Mouse (Mus musculus) adrenal gland, postnatal 0 days (tissue): ENCODE data around the gene Ptger4. TPM values are rescaled to one million over a fixed set of nuclear protein-coding genes. Genes with fewer than 3 reads are reported as not detected.

Source experiments
- polyA plus RNA-seq: library from polyadenylated mRNA; unstranded; fragments of >200 nt; fragmentation: Nextera tagmentation; extraction: Ambion mirVana; gene quantifications from 2 replicates; pipeline ENCODE4 v1.2.1, GENCODE M21; 2015

The Ptger4 gene
- polyA plus RNA-seq: 1.5 and 1.9 TPM in 2 replicates

GRCm38 (mm10) chr15:5243959-5244905, at the start of gene Ptger4:
Ptger4 (minus strand) TSS chr15:5244187.

GRCm38 (mm10) chr15:5185366-5186292, 58.4 kb downstream of the Ptger4 start, which contains the start of gene Ttc33:
Ttc33 (plus strand) TSS chr15:5185525.

Other genes with a start within 250 kb of the Ptger4 start
- gene C7, start 180.4 kb downstream of the Ptger4 start, polyA plus RNA-seq: 3.0 and 3.9 TPM in 2 replicates
- gene Card6, start 135.6 kb downstream of the Ptger4 start, polyA plus RNA-seq: 2.6 and 2.9 TPM in 2 replicates
- 874 and 1,204 TPM in 2 replicates for gene Rpl37, start 127.5 kb downstream of the Ptger4 start, polyA plus RNA-seq
- gene Prkaa1, start 100.3 kb downstream of the Ptger4 start, polyA plus RNA-seq: 14.4 and 18.5 TPM in 2 replicates
- 59.4 and 69.8 TPM in 2 replicates for gene Ttc33, start 58.7 kb downstream of the Ptger4 start, polyA plus RNA-seq